Mouse (Mus musculus): Measurements from ENCODE around the gene Cited4. TPM values are rescaled to one million over a fixed set of nuclear protein-coding genes. Genes with fewer than 3 reads are reported as not detected.

Cited4 gene
- polyA plus RNA-seq, 1 experiment from 2014 or later = 1.6 TPM

DNA sequence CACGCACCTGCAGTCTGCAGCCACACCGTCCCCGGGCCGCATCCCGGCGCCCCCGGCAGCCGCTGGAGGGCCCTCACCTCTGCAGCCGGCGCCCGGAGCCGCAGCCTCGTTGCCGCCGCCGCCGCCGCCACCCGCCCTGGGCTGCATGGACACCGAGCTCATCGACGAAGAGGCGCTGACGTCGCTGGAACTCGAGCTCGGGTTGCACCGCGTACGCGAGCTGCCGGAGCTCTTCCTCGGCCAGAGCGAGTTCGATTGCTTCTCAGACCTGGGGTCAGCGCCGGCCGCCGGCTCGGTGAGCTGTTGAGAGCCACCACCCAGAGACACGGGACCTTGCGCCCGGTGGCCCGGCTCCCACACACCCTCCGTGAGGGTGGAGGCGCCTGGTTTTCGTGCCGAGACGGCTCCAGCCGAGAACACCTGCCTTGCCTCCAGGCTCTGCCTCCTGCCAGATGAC is 701 bp downstream of the Cited4 start:
- peak; percentile 77 for DNase-seq
- Histone ChIP-seq H3K9ac (peak overlapping the region; percentile 58), H3K4me2 (peak overlapping the region; percentile 99), H3K4me1 (ENCODE audit: insufficient read depth) (no peaks in the 10 kb centered on the region), H3K36me3 (ENCODE audit: insufficient read depth) (no peaks in the 10 kb centered on the region), H3K27me3 (ENCODE audit: insufficient read depth, low read length) (peaks cover 27% of the 10 kb centered on the region), H3K9me3 (ENCODE audit: low read depth, low read length) (no peaks in the 10 kb centered on the region), H3K4me3 (ENCODE audit: low read depth, low read length) (peak overlapping the region; percentile 55), H3K27ac (ENCODE audit: low read depth) (no peak overlapping the region)
- no peak for TF ChIP-seq CTCF (IDR thresholded peaks at IDR 0.05; ENCODE audit: low read depth)
- WGBS = under 1% methylated on average over 48 of the region's 50 CpGs
- ATAC-seq (ENCODE audit: insufficient read depth) = peak; percentile 71

DNA sequence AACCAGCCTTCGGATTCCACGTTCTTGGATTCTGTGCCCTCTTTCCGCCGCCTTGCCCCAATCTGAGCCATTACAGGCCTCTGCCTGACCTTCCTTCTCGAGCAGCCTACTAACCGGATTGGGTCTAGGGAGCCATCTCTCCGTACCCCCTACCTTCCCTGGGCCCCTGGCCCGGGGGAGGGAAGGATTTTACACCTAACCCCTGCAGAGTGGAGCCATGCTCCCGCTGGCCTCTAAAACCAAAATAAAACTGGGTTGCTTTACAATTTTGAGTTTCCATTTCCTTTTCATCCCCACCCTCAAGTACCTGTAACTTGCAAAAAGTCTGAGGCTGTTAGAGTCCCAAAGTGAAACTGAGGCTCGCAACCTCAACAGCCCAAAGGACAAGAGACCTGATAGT is 1.2 kb downstream of the Cited4 start:
- Histone ChIP-seq H3K4me3 (ENCODE audit: low read depth, low read length) (peak overlapping the region; percentile 55), H3K36me3 (ENCODE audit: insufficient read depth) (no peaks in the 10 kb centered on the region), H3K4me2 (peak overlapping the region; percentile 99), H3K9ac (peak overlapping the region; percentile 58), H3K4me1 (ENCODE audit: insufficient read depth) (no peaks in the 10 kb centered on the region), H3K27ac (ENCODE audit: low read depth) (no peak overlapping the region), H3K27me3 (ENCODE audit: insufficient read depth, low read length) (peaks cover 27% of the 10 kb centered on the region), H3K9me3 (ENCODE audit: low read depth, low read length) (no peaks in the 10 kb centered on the region)
- DNase-seq (no peak), ATAC-seq (ENCODE audit: insufficient read depth) (no peak)
- whole genome bisulfite sequencing = 18% methylated on average over 10 of the region's 10 CpGs
- no peak for TF ChIP-seq CTCF (IDR thresholded peaks at IDR 0.05; ENCODE audit: low read depth)

GRCm38 (mm10) chr4:120668551-120668950 is 2.2 kb downstream of the Cited4 start:
- DNase-seq (no peak), ATAC-seq (ENCODE audit: insufficient read depth) (no peak)
- H3K27ac ChIP-seq (ENCODE audit: low read depth) = no peak overlapping the region
- H3K36me3 ChIP-seq (ENCODE audit: insufficient read depth) = no peaks in the 10 kb centered on the region
- 0 out of 2 replicates have a peak overlapping the region, but pooled peaks have one; percentile 99 for H3K4me2 ChIP-seq
- no peak overlapping the region for H3K9ac ChIP-seq
- peaks cover 27% of the 10 kb centered on the region for H3K27me3 ChIP-seq (ENCODE audit: insufficient read depth, low read length)
- H3K9me3 ChIP-seq (ENCODE audit: low read depth, low read length) = no peaks in the 10 kb centered on the region
- WGBS = 89% methylated on average over 4 of the region's 4 CpGs
- no peak overlapping the region for H3K4me3 ChIP-seq (ENCODE audit: low read depth, low read length)
- no peaks in the 10 kb centered on the region for H3K4me1 ChIP-seq (ENCODE audit: insufficient read depth)
- no peak for TF ChIP-seq CTCF (IDR thresholded peaks at IDR 0.05; ENCODE audit: low read depth)

GRCm38 (mm10) chr4:120669585-120669984 is 3.2 kb downstream of the Cited4 start:
- no peak for ATAC-seq (ENCODE audit: insufficient read depth)
- Histone ChIP-seq H3K4me2 (no peak overlapping the region), H3K4me3 (ENCODE audit: low read depth, low read length) (no peak overlapping the region), H3K27me3 (ENCODE audit: insufficient read depth, low read length) (peaks cover 27% of the 10 kb centered on the region), H3K9ac (no peak overlapping the region), H3K36me3 (ENCODE audit: insufficient read depth) (no peaks in the 10 kb centered on the region), H3K9me3 (ENCODE audit: low read depth, low read length) (no peaks in the 10 kb centered on the region), H3K27ac (ENCODE audit: low read depth) (no peak overlapping the region), H3K4me1 (ENCODE audit: insufficient read depth) (no peaks in the 10 kb centered on the region)
- TF ChIP-seq CTCF (IDR thresholded peaks at IDR 0.05; ENCODE audit: low read depth) = no peak
- 49% methylated on average over 5 of the region's 5 CpGs for WGBS
- no peak for DNase-seq

GRCm38 (mm10) chr4:120671046-120671445 is 4.7 kb downstream of the Cited4 start:
- Histone ChIP-seq H3K9ac (no peak overlapping the region), H3K27me3 (ENCODE audit: insufficient read depth, low read length) (peaks cover 27% of the 10 kb centered on the region), H3K4me1 (ENCODE audit: insufficient read depth) (no peaks in the 10 kb centered on the region), H3K4me2 (no peak overlapping the region), H3K27ac (ENCODE audit: low read depth) (no peak overlapping the region), H3K4me3 (ENCODE audit: low read depth, low read length) (no peak overlapping the region), H3K9me3 (ENCODE audit: low read depth, low read length) (no peaks in the 10 kb centered on the region), H3K36me3 (ENCODE audit: insufficient read depth) (no peaks in the 10 kb centered on the region)
- ATAC-seq (ENCODE audit: insufficient read depth) (no peak), DNase-seq (no peak)
- no peak for TF ChIP-seq CTCF (IDR thresholded peaks at IDR 0.05; ENCODE audit: low read depth)
- WGBS = 57% methylated on average over 12 of the region's 12 CpGs

- Histone ChIP-seq H3K27ac (ENCODE audit: low read depth) (no peak overlapping the region), H3K36me3 (ENCODE audit: insufficient read depth) (no peaks in the 10 kb centered on the region), H3K27me3 (ENCODE audit: insufficient read depth, low read length) (peaks cover 6% of the 10 kb centered on the region), H3K4me2 (no peak overlapping the region), H3K4me3 (ENCODE audit: low read depth, low read length) (no peak overlapping the region), H3K9ac (no peak overlapping the region), H3K9me3 (ENCODE audit: low read depth, low read length) (no peaks in the 10 kb centered on the region), H3K4me1 (ENCODE audit: insufficient read depth) (no peaks in the 10 kb centered on the region)
- DNase-seq (no peak), ATAC-seq (ENCODE audit: insufficient read depth) (no peak)
- 79% methylated on average over 3 of the region's 3 CpGs for WGBS
- TF ChIP-seq CTCF (IDR thresholded peaks at IDR 0.05; ENCODE audit: low read depth) = no peak
Observed at GRCm38 (mm10) chr4:120673606-120674005, 7.2 kb downstream of the Cited4 start.

- WGBS = 67% methylated on average over 8 of the region's 8 CpGs
- TF ChIP-seq CTCF (IDR thresholded peaks at IDR 0.05; ENCODE audit: low read depth) = no peak
- Histone ChIP-seq H3K36me3 (ENCODE audit: insufficient read depth) (no peaks in the 10 kb centered on the region), H3K27ac (ENCODE audit: low read depth) (no peak overlapping the region), H3K4me3 (ENCODE audit: low read depth, low read length) (no peak overlapping the region), H3K4me1 (ENCODE audit: insufficient read depth) (no peaks in the 10 kb centered on the region), H3K4me2 (no peak overlapping the region), H3K27me3 (ENCODE audit: insufficient read depth, low read length) (no peaks in the 10 kb centered on the region), H3K9me3 (ENCODE audit: low read depth, low read length) (no peaks in the 10 kb centered on the region), H3K9ac (no peak overlapping the region)
- ATAC-seq (ENCODE audit: insufficient read depth) (peak; percentile 56; the same call in 1 of the 2 replicates), DNase-seq (no peak)
Observed at GRCm38 (mm10) chr4:120674775-120675451, 8.5 kb downstream of the Cited4 start.
